Mouse (Mus musculus) hindbrain, postnatal 0 days (tissue): ENCODE results near the gene Celf5. TPM values are rescaled to one million over a fixed set of nuclear protein-coding genes. Genes with fewer than 3 reads are reported as not detected.

Source experiments
- ATAC-seq: fragments of 200-750 bp; cut with Nextera tagmentation; 2 replicates; pipeline ENCODE4 v1.8.0; 2017; ENCODE audit warnings: mild to moderate bottlenecking, moderate TSS enrichment, moderate library complexity
- DNase-seq: peaks from one replicate; pipeline ENCODE4 v3.0.0-alpha.2; 2015; ENCODE audit warnings: low spot score
- H3K27ac ChIP-seq: fragments of 300-500 bp; sonication (generic); 2 replicates; pipeline ENCODE4 v1.5.1; 2014; ENCODE audit warnings: mild to moderate bottlenecking
- H3K27me3 ChIP-seq: fragments of 300-500 bp; sonication (generic); 2 replicates; pipeline ENCODE4 v1.6.1; 2014; ENCODE audit warnings: low read length, mixed read lengths; ENCODE audit not compliant: insufficient read depth
- H3K36me3 ChIP-seq: fragments of 300-500 bp; sonication (generic); 2 replicates; pipeline ENCODE4 v1.6.1; 2014; ENCODE audit warnings: low read length, mixed read lengths; ENCODE audit not compliant: insufficient read depth
- H3K4me1 ChIP-seq: fragments of 300-500 bp; sonication (generic); 2 replicates; pipeline ENCODE4 v1.6.1; 2014; ENCODE audit warnings: antibody characterized with exemption, low read length, mixed read lengths; ENCODE audit not compliant: insufficient read depth
- H3K4me2 ChIP-seq: fragments of 300-500 bp; sonication (generic); 2 replicates; pipeline ENCODE4 v1.6.1; 2014; ENCODE audit warnings: low read depth, mild to moderate bottlenecking, low read length, moderate library complexity, mixed read lengths
- H3K4me3 ChIP-seq: fragments of 300-500 bp; sonication (generic); 2 replicates; pipeline ENCODE4 v1.5.1; 2014; ENCODE audit warnings: low read length
- H3K9ac ChIP-seq: fragments of 300-500 bp; sonication (generic); replicated peaks from 2 replicates; pipeline ENCODE4 v1.6.1; 2014; ENCODE audit warnings: mild to moderate bottlenecking, low read length, moderate library complexity, mixed read lengths
- H3K9me3 ChIP-seq: fragments of 300-500 bp; sonication (generic); 2 replicates; pipeline ENCODE4 v1.6.1; 2016; ENCODE audit warnings: low read length, mixed read lengths
- CTCF ChIP-seq: IDR thresholded peaks from 2 replicates; pipeline ENCODE4 v1.5.1; 2016; ENCODE audit warnings: antibody characterized with exemption, control low read depth, low read depth
- WGBS: fragments of 180-500 bp; shearing (Covaris S2); extraction: QIAGEN DNeasy Blood & Tissue Kit; methylation state at CpG from one replicate; pipeline ENCODE4 v1.1.7; 2014; 5-methylcytosine and 5-hydroxymethylcytosine counted together
- polyA plus RNA-seq: library from polyadenylated mRNA; unstranded; fragments of >200 nt; fragmentation: Nextera tagmentation; extraction: Ambion mirVana; gene quantifications from 2 replicates; pipeline ENCODE4 v1.2.1, GENCODE M21; 2015
- total RNA-seq: library from RNA; depleted of rRNA; stranded (reverse); fragments of >200 nt; gene quantifications from 2 replicates; pipeline ENCODE4 v1.2.3, GENCODE M21; 2014

The Celf5 gene
- total and polyA plus RNA-seq, 2 experiments from 2014 or later = 43.2 to 93.9 TPM

- Histone ChIP-seq H3K27ac (no peak overlapping the region), H3K4me2 (no peak overlapping the region), H3K9me3 (no peaks in the 10 kb centered on the region), H3K27me3 (no peaks in the 10 kb centered on the region), H3K4me1 (peaks cover 8% of the 10 kb centered on the region; the same call in 1 of the 2 replicates), H3K9ac (no peak overlapping the region), H3K36me3 (peaks cover 12% of the 10 kb centered on the region; the same call in 1 of the 2 replicates), H3K4me3 (no peak overlapping the region)
- TF ChIP-seq CTCF = no peak
- WGBS = 78% methylated on average over 16 of the region's 16 CpGs
- DNase-seq (no peak), ATAC-seq (no peak)
Observed at GRCm38 (mm10) chr10:81467670-81468235, 14.8 kb downstream of the Celf5 start.

- peaks cover 12% of the 10 kb centered on the region; the same call in 1 of the 2 replicates for H3K36me3 ChIP-seq
- DNase-seq = no peak
- TF ChIP-seq CTCF = no peak
- H3K9me3 ChIP-seq = no peaks in the 10 kb centered on the region
- no peak for ATAC-seq
- H3K4me1 ChIP-seq = peaks cover 2% of the 10 kb centered on the region; the same call in 1 of the 2 replicates
- H3K4me2 ChIP-seq = no peak overlapping the region
- no peak overlapping the region for H3K4me3 ChIP-seq
- no peaks in the 10 kb centered on the region for H3K27me3 ChIP-seq
- no peak overlapping the region for H3K9ac ChIP-seq
- H3K27ac ChIP-seq = no peak overlapping the region
- 69% methylated on average over 14 of the region's 14 CpGs for WGBS
Observed at GRCm38 (mm10) chr10:81466881-81467280, 15.6 kb downstream of the Celf5 start.

GRCm38 (mm10) chr10:81466066-81466465 is 16.4 kb downstream of the Celf5 start:
- no peak overlapping the region for H3K4me2 ChIP-seq

GRCm38 (mm10) chr10:81465265-81465645 is 17.3 kb downstream of the Celf5 start:
- no peak for TF ChIP-seq CTCF
- no peak for DNase-seq
- H3K4me1 ChIP-seq = no peaks in the 10 kb centered on the region
- 0 out of 2 replicates have a peak, but pooled peaks cover 4% of the 10 kb centered on the region for H3K27me3 ChIP-seq
- H3K9ac ChIP-seq = no peak overlapping the region
- WGBS = under 1% methylated on average over 5 of the region's 5 CpGs
- H3K36me3 ChIP-seq = peaks cover 12% of the 10 kb centered on the region; the same call in 1 of the 2 replicates
- H3K27ac ChIP-seq = no peak overlapping the region
- no peaks in the 10 kb centered on the region for H3K9me3 ChIP-seq
- no peak overlapping the region for H3K4me3 ChIP-seq
- ATAC-seq = 0 out of 2 replicates have a peak, but pooled peaks have one; percentile 1
- no peak overlapping the region for H3K4me2 ChIP-seq

More at GRCm38 (mm10) chr10:81466066-81466465, 16.4 kb downstream of the Celf5 start:
- H3K4me3 ChIP-seq = no peak overlapping the region
- H3K4me1 ChIP-seq = no peaks in the 10 kb centered on the region
- H3K27ac ChIP-seq = no peak overlapping the region
- H3K36me3 ChIP-seq = peaks cover 12% of the 10 kb centered on the region; the same call in 1 of the 2 replicates
- no peak for DNase-seq
- 0 out of 2 replicates have a peak, but pooled peaks cover 4% of the 10 kb centered on the region for H3K27me3 ChIP-seq
- no peak for ATAC-seq
- TF ChIP-seq CTCF = no peak
- H3K9me3 ChIP-seq = no peaks in the 10 kb centered on the region
- WGBS = 72% methylated on average over 2 of the region's 2 CpGs
- H3K9ac ChIP-seq = no peak overlapping the region

- no peaks in the 10 kb centered on the region for H3K9me3 ChIP-seq
- peaks cover 12% of the 10 kb centered on the region; the same call in 1 of the 2 replicates for H3K36me3 ChIP-seq
- no peak for TF ChIP-seq CTCF
- H3K4me2 ChIP-seq = peak overlapping the region; percentile 38
- H3K27me3 ChIP-seq = 0 out of 2 replicates have a peak, but pooled peaks cover 4% of the 10 kb centered on the region
- DNase-seq (peak; percentile 45), ATAC-seq (peak; percentile 74)
- H3K4me3 ChIP-seq = peak overlapping the region; percentile 9; the same call in 1 of the 2 replicates
- 7% methylated on average over 31 of the region's 33 CpGs for WGBS
- no peak overlapping the region for H3K9ac ChIP-seq
- H3K4me1 ChIP-seq = no peaks in the 10 kb centered on the region
- no peak overlapping the region for H3K27ac ChIP-seq
Observed at GRCm38 (mm10) chr10:81464405-81465264, 17.9 kb downstream of the Celf5 start.

GRCm38 (mm10) chr10:81463531-81463930 is 19.0 kb downstream of the Celf5 start:
- ATAC-seq (no peak), DNase-seq (no peak)
- 0 out of 2 replicates have a peak, but pooled peaks cover 4% of the 10 kb centered on the region for H3K27me3 ChIP-seq
- no peak overlapping the region for H3K4me2 ChIP-seq
- no peaks in the 10 kb centered on the region for H3K4me1 ChIP-seq
- H3K9ac ChIP-seq = no peak overlapping the region
- TF ChIP-seq CTCF = no peak
- H3K36me3 ChIP-seq = peaks cover 12% of the 10 kb centered on the region; the same call in 1 of the 2 replicates
- no peak overlapping the region for H3K4me3 ChIP-seq
- H3K27ac ChIP-seq = no peak overlapping the region
- H3K9me3 ChIP-seq = no peaks in the 10 kb centered on the region
- WGBS = 61% methylated on average over 4 of the region's 4 CpGs
